Mouse (Mus musculus) gonadal fat pad, adult 2 months (tissue): Measurements from ENCODE around the gene Aifm1. TPM values are rescaled to one million over a fixed set of nuclear protein-coding genes. Genes with fewer than 3 reads are reported as not detected.
"Not testable (repeated sequence)": the region's sequence is repeated elsewhere in the genome, so short reads cannot be mapped to it uniquely, and the experiment has no call there.

ENCODE experiments used
- DNase-seq: peaks from one replicate; pipeline ENCODE4 v3.0.0-alpha.2; 2012; ENCODE audit warnings: low read depth
- polyA plus RNA-seq: library from polyadenylated mRNA; depleted of rRNA; stranded (reverse); fragments of >200 nt; gene quantifications from 2 replicates; pipeline ENCODE4 v1.2.3, GENCODE M21; 2012

Gene Aifm1
- polyA plus RNA-seq, 1 experiment: 21.5 TPM

- no peak for DNase-seq
These were observed 56.4 kb downstream of the Aifm1 start for GRCm38 (mm10) chrX:48456956-48457355.

GRCm38 (mm10) chrX:48455018-48455417 lies 58.3 kb downstream of the Aifm1 start:
- no peak for DNase-seq

GRCm38 (mm10) chrX:48454495-48454878 lies 58.9 kb downstream of the Aifm1 start:
- no peak for DNase-seq

- no peak for DNase-seq
These were observed 59.4 kb downstream of the Aifm1 start for GRCm38 (mm10) chrX:48453736-48454494.

GRCm38 (mm10) chrX:48452931-48453673 lies 60.3 kb downstream of the Aifm1 start:
- no peak for DNase-seq

GRCm38 (mm10) chrX:48452231-48452890 lies 61.0 kb downstream of the Aifm1 start:
- DNase-seq: no peak

- DNase-seq: no peak
These were observed 63.7 kb downstream of the Aifm1 start for GRCm38 (mm10) chrX:48449646-48450045.

- no peak for DNase-seq
These were observed 68.7 kb downstream of the Aifm1 start for GRCm38 (mm10) chrX:48444677-48445076.

- DNase-seq: no peak
These were observed 71.4 kb downstream of the Aifm1 start for GRCm38 (mm10) chrX:48441954-48442353.

- no peak for DNase-seq
These were observed 71.8 kb downstream of the Aifm1 start for GRCm38 (mm10) chrX:48441548-48441947.

GRCm38 (mm10) chrX:48439036-48439435 lies 74.3 kb downstream of the Aifm1 start:
- DNase-seq: no peak

- not testable (repeated sequence) for DNase-seq
These were observed 77.3 kb downstream of the Aifm1 start for GRCm38 (mm10) chrX:48436082-48436481.

GRCm38 (mm10) chrX:48435477-48435900 lies 77.9 kb downstream of the Aifm1 start:
- no peak for DNase-seq

GRCm38 (mm10) chrX:48434251-48434650 lies 79.1 kb downstream of the Aifm1 start:
- DNase-seq: no peak

- DNase-seq: no peak
These were observed 79.8 kb downstream of the Aifm1 start for GRCm38 (mm10) chrX:48433527-48433899.

GRCm38 (mm10) chrX:48432599-48433526 lies 80.5 kb downstream of the Aifm1 start:
- no peak for DNase-seq

- no peak for DNase-seq
These were observed 83.8 kb downstream of the Aifm1 start for GRCm38 (mm10) chrX:48429538-48429937.

GRCm38 (mm10) chrX:48429100-48429499 lies 84.3 kb downstream of the Aifm1 start:
- DNase-seq: no peak

GRCm38 (mm10) chrX:48428642-48429041 lies 84.7 kb downstream of the Aifm1 start:
- no peak for DNase-seq

GRCm38 (mm10) chrX:48428241-48428640 lies 85.1 kb downstream of the Aifm1 start:
- no peak for DNase-seq

GRCm38 (mm10) chrX:48425280-48425679 lies 88.1 kb downstream of the Aifm1 start:
- DNase-seq: no peak
